Mouse (Mus musculus): ENCODE results near the gene 3110040M04Rik.
"Not testable (repeated sequence)": the region's sequence is repeated elsewhere in the genome, so short reads cannot be mapped to it uniquely, and the experiment has no call there.

DNA sequence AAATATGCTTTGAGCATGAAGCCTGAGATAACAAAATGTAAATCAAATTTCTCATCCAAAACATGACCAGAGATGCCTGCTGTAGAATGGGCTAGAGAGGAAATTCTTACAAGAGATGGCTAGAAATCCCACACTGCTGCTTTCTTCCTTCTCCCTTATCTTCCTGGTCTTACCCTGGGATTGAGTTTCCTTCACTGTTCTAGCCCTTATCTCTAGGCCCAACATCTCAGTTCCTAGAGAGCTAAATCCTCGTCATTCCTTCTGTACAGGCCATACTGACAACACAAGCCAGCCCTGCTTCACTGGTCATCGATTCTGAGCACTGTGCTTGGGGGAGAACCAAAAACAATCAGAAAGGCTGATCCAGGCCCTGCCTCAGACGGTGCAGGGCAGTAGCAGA is 7.2 kb upstream of the 3110040M04Rik start:
- TF ChIP-seq CTCF (IDR thresholded peaks at IDR 0.05; ENCODE audit: extremely low read depth, insufficient read depth, insufficient read length, insufficient replicate concordance); POLR2A (IDR thresholded peaks at IDR 0.05; ENCODE audit: low read depth, low read length): not testable (repeated sequence)
